Mouse (Mus musculus) forebrain, embryonic 14.5 days (tissue): ENCODE data around the gene Zcchc3. TPM values are rescaled to one million over a fixed set of nuclear protein-coding genes. Genes with fewer than 3 reads are reported as not detected.
A peak's percentile ranks its signal among the peaks of the same experiment; 100 is the strongest.

Experiments used
- ATAC-seq: fragments of 200-750 bp; cut with Nextera tagmentation; 2 replicates; pipeline ENCODE4 v1.8.0; 2017; ENCODE audit warnings: mild to moderate bottlenecking, moderate library complexity
- DNase-seq: peaks from one replicate; pipeline ENCODE4 v3.0.0-alpha.2; 2015; ENCODE audit warnings: low spot score
- H3K27ac ChIP-seq: fragments of 300-500 bp; sonication (generic); 2 replicates; pipeline ENCODE4 v1.5.1; 2014; ENCODE audit warnings: low read depth, mild to moderate bottlenecking, control low read depth, low read length, moderate library complexity
- H3K27me3 ChIP-seq: fragments of 300-500 bp; sonication (generic); replicated peaks from 2 replicates; pipeline ENCODE4 v1.6.1; 2014; ENCODE audit warnings: low read length, control low read depth, mixed read lengths; ENCODE audit not compliant: control insufficient read depth, insufficient read depth
- H3K36me3 ChIP-seq: fragments of 300-500 bp; sonication (generic); 2 replicates; pipeline ENCODE4 v1.6.1; 2014; ENCODE audit warnings: low read length, control low read depth; ENCODE audit not compliant: control insufficient read depth, insufficient read depth
- H3K4me1 ChIP-seq: fragments of 300-500 bp; sonication (generic); 2 replicates; pipeline ENCODE4 v1.6.1; 2014; ENCODE audit warnings: antibody characterized with exemption, low read length, control low read depth; ENCODE audit not compliant: control insufficient read depth, insufficient read depth
- H3K4me2 ChIP-seq: fragments of 300-500 bp; sonication (generic); 2 replicates; pipeline ENCODE4 v1.6.1; 2014; ENCODE audit warnings: mild to moderate bottlenecking, control low read depth, low read length
- H3K4me3 ChIP-seq: fragments of 300-500 bp; sonication (generic); 2 replicates; pipeline ENCODE4 v1.5.1; 2014; ENCODE audit warnings: low read depth, low read length, control low read depth
- H3K9ac ChIP-seq: fragments of 300-500 bp; sonication (generic); 2 replicates; pipeline ENCODE4 v1.6.1; 2014; ENCODE audit warnings: mild to moderate bottlenecking, low read length, control low read depth, moderate library complexity
- H3K9me3 ChIP-seq: fragments of 300-500 bp; sonication (generic); replicated peaks from 2 replicates; pipeline ENCODE4 v1.6.1; 2016; ENCODE audit warnings: low read length, control low read depth, mixed read lengths; ENCODE audit not compliant: control insufficient read depth
- WGBS: fragments of 180-500 bp; shearing (Covaris S2); extraction: QIAGEN DNeasy Blood & Tissue Kit; methylation state at CpG from one replicate; pipeline ENCODE4 v1.1.7; 2014; 5-methylcytosine and 5-hydroxymethylcytosine counted together
- polyA plus RNA-seq: library from polyadenylated mRNA; unstranded; fragments of >200 nt; fragmentation: Nextera tagmentation; extraction: Ambion mirVana; gene quantifications from 2 replicates; pipeline ENCODE4 v1.2.1, GENCODE M21; 2014

Gene Zcchc3
- polyA plus RNA-seq = 17.3 and 18.2 TPM in 2 replicates

- Histone ChIP-seq H3K4me2 (peak within 1 kb of the TSS; percentile 86), H3K27ac (peak within 1 kb of the TSS; percentile 94), H3K4me1 (peaks cover 20% of the 10 kb centered on the region), H3K9ac (peak within 1 kb of the TSS; percentile 99), H3K27me3 (no peaks in the 10 kb centered on the region), H3K36me3 (no peaks in the 10 kb centered on the region), H3K9me3 (no peaks in the 10 kb centered on the region), H3K4me3 (peak within 1 kb of the TSS; percentile 94)
- WGBS = under 1% methylated on average over 53 of the region's 65 CpGs
- DNase-seq (peak; percentile 91), ATAC-seq (peak; percentile 83)
Observed at GRCm38 (mm10) chr2:152414591-152415165, at the start of gene Zcchc3. Gene Zcchc3 (minus strand): TSS chr2:152415027.

- Histone ChIP-seq H3K4me2 (no peak overlapping the region), H3K36me3 (no peaks in the 10 kb centered on the region), H3K9ac (no peak overlapping the region), H3K27ac (no peak overlapping the region), H3K27me3 (no peaks in the 10 kb centered on the region), H3K4me3 (no peak overlapping the region), H3K4me1 (no peaks in the 10 kb centered on the region), H3K9me3 (no peaks in the 10 kb centered on the region)
- 61% methylated on average over 13 of the region's 13 CpGs for WGBS
- ATAC-seq (no peak), DNase-seq (peak; percentile 11)
Observed at GRCm38 (mm10) chr2:152459241-152459640, 44.4 kb upstream of the Zcchc3 start.

- no peak overlapping the region for H3K9ac ChIP-seq
- DNase-seq (no peak), ATAC-seq (no peak)
- H3K27me3 ChIP-seq = no peaks in the 10 kb centered on the region
- WGBS = 68% methylated on average over 4 of the region's 4 CpGs
- no peak overlapping the region for H3K4me2 ChIP-seq
- no peak overlapping the region for H3K27ac ChIP-seq
- H3K4me3 ChIP-seq = no peak overlapping the region
- no peaks in the 10 kb centered on the region for H3K36me3 ChIP-seq
- H3K4me1 ChIP-seq = no peaks in the 10 kb centered on the region
- no peaks in the 10 kb centered on the region for H3K9me3 ChIP-seq
Observed at GRCm38 (mm10) chr2:152452101-152452781, 37.4 kb upstream of the Zcchc3 start.

GRCm38 (mm10) chr2:152450241-152450640, 35.4 kb upstream of the Zcchc3 start:
- Histone ChIP-seq H3K4me2 (no peak overlapping the region), H3K9me3 (no peaks in the 10 kb centered on the region), H3K9ac (no peak overlapping the region), H3K4me3 (no peak overlapping the region), H3K27me3 (no peaks in the 10 kb centered on the region), H3K4me1 (no peaks in the 10 kb centered on the region), H3K27ac (no peak overlapping the region), H3K36me3 (no peaks in the 10 kb centered on the region)
- 0 out of 2 replicates have a peak, but pooled peaks have one; percentile 34 for ATAC-seq
- DNase-seq = peak; percentile 74
- 8% methylated on average over 5 of the region's 5 CpGs for WGBS

- Histone ChIP-seq H3K4me3 (no peak overlapping the region), H3K27ac (no peak overlapping the region), H3K4me1 (no peaks in the 10 kb centered on the region), H3K27me3 (no peaks in the 10 kb centered on the region), H3K9ac (no peak overlapping the region), H3K36me3 (no peaks in the 10 kb centered on the region), H3K4me2 (no peak overlapping the region), H3K9me3 (no peaks in the 10 kb centered on the region)
- 55% methylated on average over 5 of the region's 5 CpGs for WGBS
- ATAC-seq (no peak), DNase-seq (no peak)
Observed at GRCm38 (mm10) chr2:152447461-152447860, 32.6 kb upstream of the Zcchc3 start.

GRCm38 (mm10) chr2:152446642-152447041, 31.8 kb upstream of the Zcchc3 start:
- no peaks in the 10 kb centered on the region for H3K36me3 ChIP-seq
- ATAC-seq (no peak), DNase-seq (no peak)
- H3K4me2 ChIP-seq = no peak overlapping the region
- no peak overlapping the region for H3K9ac ChIP-seq
- H3K4me3 ChIP-seq = no peak overlapping the region
- 81% methylated on average over 2 of the region's 2 CpGs for WGBS
- no peak overlapping the region for H3K27ac ChIP-seq
- H3K27me3 ChIP-seq = no peaks in the 10 kb centered on the region
- H3K4me1 ChIP-seq = no peaks in the 10 kb centered on the region
- no peaks in the 10 kb centered on the region for H3K9me3 ChIP-seq

- no peaks in the 10 kb centered on the region for H3K4me1 ChIP-seq
- H3K4me3 ChIP-seq = no peak overlapping the region
- H3K4me2 ChIP-seq = no peak overlapping the region
- no peak for ATAC-seq
- WGBS = 77% methylated on average over 8 of the region's 8 CpGs
- H3K27ac ChIP-seq = no peak overlapping the region
- H3K9me3 ChIP-seq = no peaks in the 10 kb centered on the region
- no peaks in the 10 kb centered on the region for H3K27me3 ChIP-seq
- no peak overlapping the region for H3K9ac ChIP-seq
- H3K36me3 ChIP-seq = no peaks in the 10 kb centered on the region
- DNase-seq = peak; percentile 41
Observed at GRCm38 (mm10) chr2:152443281-152443680, 28.5 kb upstream of the Zcchc3 start.

- H3K4me1 ChIP-seq = peaks cover under 1% of the 10 kb centered on the region; the same call in 1 of the 2 replicates
- H3K4me3 ChIP-seq = no peak overlapping the region
- no peak overlapping the region for H3K27ac ChIP-seq
- H3K9ac ChIP-seq = no peak overlapping the region
- H3K4me2 ChIP-seq = no peak overlapping the region
- H3K27me3 ChIP-seq = no peaks in the 10 kb centered on the region
- DNase-seq = no peak
- WGBS = 76% methylated on average over 4 of the region's 4 CpGs
- no peak for ATAC-seq
- H3K9me3 ChIP-seq = no peaks in the 10 kb centered on the region
- H3K36me3 ChIP-seq = no peaks in the 10 kb centered on the region
Observed at GRCm38 (mm10) chr2:152442322-152442721, 27.5 kb upstream of the Zcchc3 start.

- Histone ChIP-seq H3K27me3 (no peaks in the 10 kb centered on the region), H3K4me2 (no peak overlapping the region), H3K27ac (no peak overlapping the region), H3K9me3 (no peaks in the 10 kb centered on the region), H3K4me3 (no peak overlapping the region), H3K9ac (no peak overlapping the region), H3K36me3 (no peaks in the 10 kb centered on the region), H3K4me1 (peaks cover 4% of the 10 kb centered on the region; the same call in 1 of the 2 replicates)
- 87% methylated on average over 2 of the region's 2 CpGs for WGBS
- ATAC-seq (no peak), DNase-seq (no peak)
Observed at GRCm38 (mm10) chr2:152439833-152440232, 25.0 kb upstream of the Zcchc3 start.
